Mouse (Mus musculus) right cerebral cortex, adult 18-20 months (tissue): ENCODE measurements around the gene Ptprcap.
"Not testable (repeated sequence)": the region's sequence is repeated elsewhere in the genome, so short reads cannot be mapped to it uniquely, and the experiment has no call there.

Source experiments
- DNase-seq: peaks from one replicate; pipeline ENCODE4 v3.0.0; 2022; ENCODE audit warnings: mixed read lengths

Ptprcap gene

GRCm38 (mm10) chr19:4125741-4126696 is 27.4 kb upstream of the Ptprcap start, which contains the start of gene Aip:
Aip (minus strand) TSS chr19:4125858.
- DNase-seq, result peak; percentile 99

GRCm38 (mm10) chr19:4126759-4127495 is 26.5 kb upstream of the Ptprcap start:
- peak; percentile 36 for DNase-seq

GRCm38 (mm10) chr19:4129462-4129861 is 23.9 kb upstream of the Ptprcap start:
- DNase-seq, result no peak

GRCm38 (mm10) chr19:4130106-4130505 is 23.3 kb upstream of the Ptprcap start:
- no peak for DNase-seq

- DNase-seq, result no peak
These were observed 22.3 kb upstream of the Ptprcap start for GRCm38 (mm10) chr19:4131075-4131474.

GRCm38 (mm10) chr19:4131768-4132167 is 21.6 kb upstream of the Ptprcap start:
- DNase-seq, result no peak

- no peak for DNase-seq
These were observed 19.1 kb upstream of the Ptprcap start for GRCm38 (mm10) chr19:4134354-4134753.

GRCm38 (mm10) chr19:4135229-4135962 is 18.0 kb upstream of the Ptprcap start:
- DNase-seq, result not testable (repeated sequence)

GRCm38 (mm10) chr19:4135963-4136345 is 17.4 kb upstream of the Ptprcap start:
- DNase-seq, result not testable (repeated sequence)

- no peak for DNase-seq
These were observed 16.9 kb upstream of the Ptprcap start for GRCm38 (mm10) chr19:4136463-4136862.

GRCm38 (mm10) chr19:4137913-4138312 is 15.5 kb upstream of the Ptprcap start:
- no peak for DNase-seq

GRCm38 (mm10) chr19:4139446-4139845 is 14.0 kb upstream of the Ptprcap start, which contains the start of gene Gpr152:
Gpr152 (plus strand) TSS chr19:4139787.
- DNase-seq, result no peak

- DNase-seq, result no peak
These were observed 13.3 kb upstream of the Ptprcap start for GRCm38 (mm10) chr19:4140147-4140546.

- no peak for DNase-seq
These were observed 10.8 kb upstream of the Ptprcap start for GRCm38 (mm10) chr19:4142416-4143173.

- DNase-seq, result no peak
These were observed 9.6 kb upstream of the Ptprcap start, which contains the start of gene Cabp4 for GRCm38 (mm10) chr19:4143759-4144268. Cabp4 (minus strand) TSS chr19:4144033.

GRCm38 (mm10) chr19:4144550-4145498 is 8.6 kb upstream of the Ptprcap start:
- DNase-seq, result no peak

- DNase-seq, result no peak
These were observed 7.5 kb upstream of the Ptprcap start for GRCm38 (mm10) chr19:4145936-4146335.

GRCm38 (mm10) chr19:4146366-4147021 is 6.9 kb upstream of the Ptprcap start:
- no peak for DNase-seq

GRCm38 (mm10) chr19:4147022-4147405 is 6.4 kb upstream of the Ptprcap start:
- DNase-seq, result no peak
